Mouse (Mus musculus) liver, adult (tissue): ENCODE data around the gene Slc9b2.

ENCODE experiments used
- GATA4 ChIP-seq: IDR thresholded peaks from 2 replicates; pipeline ENCODE4 v1.6.1; 2014; ENCODE audit warnings: mild to moderate bottlenecking, low read length; ENCODE audit not compliant: insufficient replicate concordance

Slc9b2 gene

GRCm38 (mm10) chr3:135293703-135294102 lies 13.8 kb upstream of the Slc9b2 start:
- no peak for TF ChIP-seq GATA4

GRCm38 (mm10) chr3:135295559-135295958 lies 11.9 kb upstream of the Slc9b2 start:
- no peak for TF ChIP-seq GATA4

DNA sequence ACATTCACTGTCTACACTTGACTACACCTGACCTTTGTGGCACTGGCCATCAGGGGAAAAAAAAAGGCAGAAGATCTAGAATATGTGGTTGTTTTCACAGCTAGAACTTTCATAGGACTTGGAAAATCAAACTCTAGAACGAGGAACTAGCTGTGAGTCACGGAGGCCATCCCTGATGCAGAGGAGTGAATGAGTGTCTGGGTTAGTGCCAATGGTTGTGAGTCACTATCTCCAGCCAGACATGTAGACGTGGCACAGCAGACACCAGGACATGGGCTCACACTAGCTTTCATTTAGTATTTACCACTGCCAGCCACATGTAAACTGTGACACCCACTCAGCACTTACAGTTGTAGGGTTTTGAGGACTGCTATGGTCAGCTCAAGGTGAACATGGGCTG lies 8.9 kb upstream of the Slc9b2 start:
- TF ChIP-seq GATA4, result no peak

DNA sequence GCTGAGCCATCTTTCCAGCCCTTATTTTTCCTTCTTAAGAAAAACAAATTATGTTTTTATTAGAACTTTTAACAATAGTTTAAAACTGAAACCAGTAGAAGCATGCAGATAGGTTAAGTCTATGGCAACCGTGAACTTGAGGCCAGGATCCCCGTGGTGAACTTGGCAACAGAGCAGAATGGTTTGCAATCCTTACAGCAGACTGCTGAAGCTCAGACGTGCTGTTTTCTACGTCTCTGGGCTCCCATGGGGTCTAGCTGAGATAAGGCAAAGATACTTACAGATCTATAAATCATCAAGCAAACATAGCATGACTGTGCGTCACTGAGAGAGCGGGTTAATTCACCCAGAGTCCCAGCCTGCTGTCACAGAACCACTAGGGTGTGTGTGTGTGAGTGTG lies 7.4 kb upstream of the Slc9b2 start:
- no peak for TF ChIP-seq GATA4

GRCm38 (mm10) chr3:135304060-135304459 lies 3.4 kb upstream of the Slc9b2 start:
- no peak for TF ChIP-seq GATA4

DNA sequence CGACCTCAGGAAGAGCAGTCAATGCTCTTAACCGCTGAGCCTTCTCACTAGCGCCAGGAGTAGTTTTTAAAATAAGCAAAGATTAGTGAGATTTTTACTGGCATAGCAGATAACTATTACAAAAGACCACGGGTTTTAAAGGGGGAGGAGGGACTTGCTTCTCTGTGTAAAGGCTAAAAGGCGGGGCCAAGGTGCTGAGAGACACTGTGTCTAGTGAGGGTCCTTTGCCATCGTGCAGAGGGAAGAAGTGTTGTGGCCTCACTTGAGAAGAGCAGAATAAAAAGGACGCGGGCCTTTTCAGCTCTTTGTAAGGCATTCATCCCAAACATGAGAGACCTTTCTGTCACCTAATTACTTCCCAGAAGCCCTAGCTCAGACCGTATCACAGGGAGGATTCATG lies 2.9 kb upstream of the Slc9b2 start:
- no peak for TF ChIP-seq GATA4

GRCm38 (mm10) chr3:135312916-135313491 lies 5.5 kb downstream of the Slc9b2 start:
- no peak for TF ChIP-seq GATA4

- no peak for TF ChIP-seq GATA4
Observed at GRCm38 (mm10) chr3:135313727-135314126, 6.2 kb downstream of the Slc9b2 start.

DNA sequence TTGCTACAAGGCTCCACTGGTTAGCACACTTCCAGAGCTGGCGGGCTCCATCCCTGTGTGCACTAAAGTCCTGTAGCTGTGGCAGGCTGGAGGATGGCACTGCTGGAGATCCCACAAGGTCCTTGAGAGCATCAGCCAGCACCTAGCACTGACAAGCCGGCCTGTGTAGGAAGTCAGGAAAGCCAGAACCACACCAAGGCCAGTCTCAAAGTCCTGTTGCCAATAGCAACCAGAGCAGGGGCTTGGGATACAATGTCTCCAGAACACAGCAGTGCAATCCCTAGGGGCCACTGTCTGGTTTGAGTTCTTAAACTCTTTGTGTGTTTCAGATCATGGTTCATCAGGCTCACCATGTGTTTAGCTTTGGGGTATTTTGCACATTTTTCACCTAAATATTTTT lies 7.3 kb downstream of the Slc9b2 start:
- TF ChIP-seq GATA4, result no peak

DNA sequence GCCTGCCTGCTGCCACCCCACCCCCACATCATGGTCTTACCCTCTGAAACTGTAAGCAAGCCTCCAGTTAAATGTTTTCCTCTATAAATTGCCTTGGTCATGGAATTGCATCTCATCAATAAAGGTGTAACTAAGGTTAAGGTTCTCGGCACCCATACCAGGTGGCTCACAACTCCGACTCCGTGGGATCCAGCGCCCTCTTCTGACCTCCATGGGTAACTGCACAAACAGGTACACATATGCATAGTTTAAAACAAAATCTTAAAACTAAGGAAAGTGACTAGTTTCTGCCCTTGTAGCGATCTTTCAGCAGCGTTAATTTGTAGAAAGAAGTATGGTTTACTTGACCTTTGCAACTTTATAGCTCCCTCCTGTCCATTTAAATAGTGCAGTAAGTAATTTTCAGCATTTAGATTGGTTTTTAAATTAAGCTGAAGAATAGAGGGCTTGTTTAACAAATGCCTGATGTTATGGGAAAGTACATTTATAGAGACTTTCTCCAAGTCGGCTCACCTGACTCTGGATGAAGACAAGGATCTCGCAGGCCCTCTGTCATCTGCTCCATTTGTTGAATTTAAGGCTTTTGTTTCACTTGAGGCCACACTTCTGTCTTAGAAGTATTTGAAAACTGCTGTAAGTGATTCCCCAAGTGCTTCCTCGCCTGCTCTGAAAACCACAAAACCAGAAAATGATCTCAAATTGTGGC lies 8.4 kb downstream of the Slc9b2 start:
- no peak for TF ChIP-seq GATA4

DNA sequence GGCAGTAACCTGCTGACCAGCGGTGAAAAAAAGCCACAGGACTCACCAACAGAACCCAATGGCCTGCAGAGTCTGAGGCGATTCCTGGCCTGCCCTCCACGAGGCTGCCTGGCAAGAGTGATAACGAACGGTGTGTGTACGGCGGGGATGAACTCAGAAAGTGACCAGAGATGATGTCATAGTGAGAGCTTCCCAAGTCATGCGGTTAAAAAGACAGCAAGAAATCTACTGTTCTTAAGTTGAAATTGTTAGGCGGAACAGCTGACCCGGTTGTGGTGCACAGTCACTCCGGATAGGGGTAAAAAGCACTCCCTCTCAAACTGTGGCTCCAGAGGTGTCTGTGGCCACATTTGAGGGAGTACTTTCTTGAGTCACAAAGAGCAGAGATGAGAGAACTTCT lies 10.8 kb downstream of the Slc9b2 start:
- no peak for TF ChIP-seq GATA4

DNA sequence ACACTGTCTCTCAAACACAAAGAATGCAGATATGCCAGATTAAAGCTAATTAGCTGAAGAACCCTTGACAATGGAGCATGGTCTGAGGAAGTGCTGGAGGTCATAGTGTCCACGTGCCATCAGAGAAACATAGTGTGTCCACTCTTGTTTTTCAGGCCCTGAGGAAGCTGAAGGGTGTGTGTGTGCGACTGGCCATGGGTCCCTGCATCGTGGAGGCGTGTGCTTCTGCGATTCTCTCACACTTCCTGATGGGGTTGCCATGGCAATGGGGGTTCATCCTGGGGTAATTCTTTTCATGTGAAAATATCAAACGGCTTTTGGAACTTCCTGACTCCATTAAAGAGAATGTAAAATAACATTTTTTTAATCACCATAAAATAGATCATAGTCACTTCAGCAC lies 16.9 kb downstream of the Slc9b2 start:
- TF ChIP-seq GATA4, result no peak

GRCm38 (mm10) chr3:135327176-135327575 lies 19.7 kb downstream of the Slc9b2 start:
- no peak for TF ChIP-seq GATA4

DNA sequence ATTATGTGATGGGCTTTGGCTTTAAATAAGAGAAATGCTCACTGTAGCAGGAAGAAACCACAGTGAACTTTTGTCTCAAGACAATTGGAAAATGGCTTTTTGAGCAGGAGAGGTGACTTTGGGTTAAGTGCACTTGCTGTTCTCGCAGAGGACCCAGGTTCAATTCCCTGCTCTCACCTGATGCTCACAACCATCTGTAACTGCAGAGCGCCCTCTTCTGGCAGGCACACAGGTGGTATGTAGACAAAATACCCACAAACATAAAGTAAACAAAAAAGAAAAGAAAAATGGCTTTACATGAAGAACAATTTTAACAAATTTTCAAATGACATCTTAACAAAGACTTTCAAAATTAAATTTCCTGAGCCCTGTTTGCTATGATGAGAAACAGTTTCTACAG lies 20.1 kb downstream of the Slc9b2 start:
- no peak for TF ChIP-seq GATA4

DNA sequence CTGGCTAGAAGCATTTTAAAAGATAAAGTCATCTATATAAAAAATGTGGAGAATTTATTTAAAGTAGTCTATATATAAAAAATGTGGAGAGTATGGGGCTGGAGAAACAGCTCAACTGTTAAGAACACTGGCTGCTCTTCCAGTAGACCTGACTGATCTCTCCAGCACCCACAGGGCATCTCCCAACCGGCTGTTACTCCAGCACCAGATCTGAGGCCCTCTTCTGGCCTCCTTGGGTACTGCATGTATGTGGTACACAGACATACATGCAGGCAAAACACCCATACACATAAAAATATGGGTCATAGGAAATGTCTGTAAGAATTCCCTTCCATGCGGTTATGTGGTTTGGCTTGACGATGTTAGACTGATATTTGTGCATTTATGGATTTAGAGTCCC lies 21.1 kb downstream of the Slc9b2 start:
- TF ChIP-seq GATA4, result no peak

DNA sequence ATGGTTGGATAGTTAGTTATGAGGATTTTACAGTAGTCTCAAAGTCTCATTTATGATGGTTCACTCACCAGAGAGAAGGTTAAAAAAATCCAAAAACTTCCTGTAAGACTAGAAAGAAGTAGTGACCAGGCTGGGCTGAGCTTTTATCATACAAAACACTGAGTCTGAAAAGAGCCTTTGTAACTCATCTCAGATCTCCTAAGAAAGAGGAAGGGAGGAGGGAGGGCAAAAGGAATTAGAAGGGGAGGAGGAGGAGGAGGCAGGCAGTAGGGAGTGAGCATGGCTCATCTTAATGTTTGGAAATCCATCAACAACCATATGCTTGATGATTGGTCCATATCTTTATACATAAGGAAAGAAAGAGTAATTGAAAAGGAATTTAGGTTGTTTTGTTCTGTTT lies 25.2 kb downstream of the Slc9b2 start:
- TF ChIP-seq GATA4, result no peak

GRCm38 (mm10) chr3:135333763-135334162 lies 26.3 kb downstream of the Slc9b2 start:
- no peak for TF ChIP-seq GATA4
